Comparison of ENCODE assay signal across 28 mouse cellular contexts in genomic region chr4:150686538-150686937, GRCm38 (mm10). TPM values are rescaled to one million over a fixed set of nuclear protein-coding genes. Genes with fewer than 3 reads are reported as not detected.
DNase-seq lines count a peak whose midpoint lies in the region; ATAC-seq and TF ChIP-seq lines count a peak whose summit lies in the region.
"Had no signal": no experiment of that assay in that cellular context is flagged by ENCODE, and none has a peak within 500 bp of the region (broad histone marks: within the 10 kb centered on the region; RNA-seq: fewer than 3 reads in every experiment).

No protein-coding gene starts in this region.

- H3K27me3 ChIP-seq in hindbrain, embryonic 16.5 days (replicated peaks; ENCODE audit: control insufficient read depth, insufficient read depth, low read length), result no peaks in the 10 kb centered on the region
- H3K27me3 ChIP-seq in hindbrain, postnatal 0 days (ENCODE audit: insufficient read depth, low read length), result no peaks in the 10 kb centered on the region
- no peaks in the 10 kb centered on the region for H3K27me3 ChIP-seq in stomach, embryonic 15.5 days (replicated peaks)
- H3K27me3 ChIP-seq in stomach, postnatal 0 days (ENCODE audit: control insufficient read depth, insufficient read depth, low read length), result no peaks in the 10 kb centered on the region
- H3K27me3 ChIP-seq in liver, embryonic 13.5 days, result no peaks in the 10 kb centered on the region
- no peaks in the 10 kb centered on the region for H3K27me3 ChIP-seq in neural tube, embryonic 15.5 days (replicated peaks)
- H3K27me3 ChIP-seq: embryonic facial prominence, embryonic 15.5 days; limb, embryonic 15.5 days had no signal

- TF ChIP-seq CTCF in hindbrain, postnatal 0 days (IDR thresholded peaks at IDR 0.05; ENCODE audit: low read depth), result no peak
- no peak for TF ChIP-seq CTCF in stomach, postnatal 0 days (IDR thresholded peaks at IDR 0.05; ENCODE audit: low read depth)

- H3K36me3 ChIP-seq in hindbrain, embryonic 16.5 days (ENCODE audit: control insufficient read depth, insufficient read depth, low read length), result no peaks in the 10 kb centered on the region
- no peaks in the 10 kb centered on the region for H3K36me3 ChIP-seq in hindbrain, postnatal 0 days (ENCODE audit: insufficient read depth, low read length)
- no peaks in the 10 kb centered on the region for H3K36me3 ChIP-seq in stomach, embryonic 15.5 days
- H3K36me3 ChIP-seq in stomach, postnatal 0 days (ENCODE audit: control insufficient read depth, insufficient read depth, low read length), result no peaks in the 10 kb centered on the region
- H3K36me3 ChIP-seq in liver, embryonic 13.5 days, result no peaks in the 10 kb centered on the region
- no peaks in the 10 kb centered on the region for H3K36me3 ChIP-seq in neural tube, embryonic 15.5 days
- H3K36me3 ChIP-seq: embryonic facial prominence, embryonic 15.5 days; heart, embryonic 10.5 days; limb, embryonic 15.5 days; midbrain, embryonic 10.5 days had no signal

- H3K4me2 ChIP-seq in hindbrain, embryonic 16.5 days (ENCODE audit: low read length), result no peak overlapping the region
- no peak overlapping the region for H3K4me2 ChIP-seq in hindbrain, postnatal 0 days (ENCODE audit: low read depth, low read length)
- no peak overlapping the region for H3K4me2 ChIP-seq in stomach, embryonic 15.5 days
- H3K4me2 ChIP-seq in stomach, postnatal 0 days (replicated peaks; ENCODE audit: low read depth), result no peak overlapping the region
- H3K4me2 ChIP-seq in liver, embryonic 13.5 days, result no peak overlapping the region
- no peak overlapping the region for H3K4me2 ChIP-seq in neural tube, embryonic 15.5 days
- H3K4me2 ChIP-seq: embryonic facial prominence, embryonic 15.5 days; limb, embryonic 15.5 days had no signal

- no peak overlapping the region for H3K4me3 ChIP-seq in hindbrain, embryonic 16.5 days (ENCODE audit: low read length)
- H3K4me3 ChIP-seq in hindbrain, postnatal 0 days (ENCODE audit: low read length), result no peak overlapping the region
- H3K4me3 ChIP-seq in stomach, embryonic 15.5 days (replicated peaks), result no peak overlapping the region
- no peak overlapping the region for H3K4me3 ChIP-seq in stomach, postnatal 0 days (ENCODE audit: low read depth, low read length)
- no peak overlapping the region for H3K4me3 ChIP-seq in liver, embryonic 13.5 days (replicated peaks)
- H3K4me3 ChIP-seq in neural tube, embryonic 15.5 days (replicated peaks), result no peak overlapping the region
- H3K4me3 ChIP-seq: embryonic facial prominence, embryonic 15.5 days; heart, embryonic 10.5 days; limb, embryonic 15.5 days; midbrain, embryonic 10.5 days had no signal

- H3K9ac ChIP-seq in hindbrain, embryonic 16.5 days (ENCODE audit: low read depth, low read length), result no peak overlapping the region
- H3K9ac ChIP-seq in hindbrain, postnatal 0 days (replicated peaks; ENCODE audit: low read length), result no peak overlapping the region
- H3K9ac ChIP-seq in stomach, embryonic 15.5 days, result no peak overlapping the region
- no peak overlapping the region for H3K9ac ChIP-seq in stomach, postnatal 0 days (ENCODE audit: low read length)
- H3K9ac ChIP-seq in liver, embryonic 13.5 days, result no peak overlapping the region
- H3K9ac ChIP-seq in neural tube, embryonic 15.5 days (replicated peaks), result no peak overlapping the region
- H3K9ac ChIP-seq: embryonic facial prominence, embryonic 15.5 days; limb, embryonic 15.5 days had no signal

- DNase-seq in hindbrain, postnatal 0 days (ENCODE audit: low spot score), result no peak
- DNase-seq in stomach, postnatal 0 days (ENCODE audit: low spot score), result no peak
- no peak for DNase-seq in liver, embryonic 13.5 days
- DNase-seq in urinary bladder, adult 2 months (ENCODE audit: low spot score), result no peak
- no peak for DNase-seq in thymus, postnatal 25 days
- DNase-seq: adrenal gland, postnatal 36 days; cerebellum, adult 9-10 months; gastrocnemius, postnatal 10 days; kidney, postnatal 4 days; layer of hippocampus, adult 9-11 months; right cerebral cortex, postnatal 14 days; spleen, adult 18-20 months; thymus, postnatal 36 days had no signal

- ATAC-seq in hindbrain, embryonic 16.5 days, result 0 out of 2 replicates have a peak, but pooled peaks have one; percentile 17
- ATAC-seq in hindbrain, postnatal 0 days, result no peak
- ATAC-seq in stomach, embryonic 15.5 days (ENCODE audit: insufficient read depth, low FRiP score, low read depth), result no peak
- ATAC-seq in stomach, postnatal 0 days (ENCODE audit: low FRiP score, low TSS enrichment), result no peak
- ATAC-seq in liver, embryonic 13.5 days (ENCODE audit: low read depth), result no peak
- 0 out of 2 replicates have a peak, but pooled peaks have one; percentile 28 for ATAC-seq in neural tube, embryonic 15.5 days (ENCODE audit: low FRiP score)
- ATAC-seq: CD4-positive, CD25-positive, alpha-beta regulatory T cell, adult 4 months; forebrain, embryonic 14.5 days had no signal

- H3K4me1 ChIP-seq in hindbrain, embryonic 16.5 days (ENCODE audit: control insufficient read depth, insufficient read depth, low read depth, low read length), result peaks cover 4% of the 10 kb centered on the region
- H3K4me1 ChIP-seq in hindbrain, postnatal 0 days (ENCODE audit: insufficient read depth, low read length), result no peaks in the 10 kb centered on the region
- peaks cover 5% of the 10 kb centered on the region; the same call in 1 of the 2 replicates for H3K4me1 ChIP-seq in stomach, embryonic 15.5 days
- no peaks in the 10 kb centered on the region for H3K4me1 ChIP-seq in stomach, postnatal 0 days (replicated peaks; ENCODE audit: control insufficient read depth, insufficient read depth)
- H3K4me1 ChIP-seq in liver, embryonic 13.5 days (replicated peaks), result peaks cover 51% of the 10 kb centered on the region
- H3K4me1 ChIP-seq in neural tube, embryonic 15.5 days, result peaks cover 14% of the 10 kb centered on the region

- TF ChIP-seq EP300 in stomach, postnatal 0 days (optimal IDR thresholded peaks at IDR 0.05), result no peak

- H3K27ac ChIP-seq in hindbrain, embryonic 16.5 days (ENCODE audit: low read depth, low read length), result no peak overlapping the region
- no peak overlapping the region for H3K27ac ChIP-seq in hindbrain, postnatal 0 days
- 0 out of 2 replicates have a peak overlapping the region, but pooled peaks have one; percentile 86 for H3K27ac ChIP-seq in stomach, embryonic 15.5 days
- H3K27ac ChIP-seq in stomach, postnatal 0 days (replicated peaks), result no peak overlapping the region
- peak overlapping the region; percentile 79 for H3K27ac ChIP-seq in liver, embryonic 13.5 days
- H3K27ac ChIP-seq in neural tube, embryonic 15.5 days (replicated peaks), result peak overlapping the region; percentile 56
- H3K27ac ChIP-seq: embryonic facial prominence, embryonic 15.5 days; heart, embryonic 10.5 days; limb, embryonic 15.5 days; midbrain, embryonic 10.5 days had no signal

- no peaks in the 10 kb centered on the region for H3K9me3 ChIP-seq in hindbrain, embryonic 16.5 days (ENCODE audit: control insufficient read depth, low read length)
- H3K9me3 ChIP-seq in hindbrain, postnatal 0 days (ENCODE audit: low read length), result no peaks in the 10 kb centered on the region
- no peaks in the 10 kb centered on the region for H3K9me3 ChIP-seq in stomach, embryonic 15.5 days
- H3K9me3 ChIP-seq in stomach, postnatal 0 days (ENCODE audit: control insufficient read depth, low read length), result no peaks in the 10 kb centered on the region
- H3K9me3 ChIP-seq in liver, embryonic 13.5 days (replicated peaks), result no peaks in the 10 kb centered on the region
- H3K9me3 ChIP-seq in neural tube, embryonic 15.5 days (replicated peaks), result no peaks in the 10 kb centered on the region
- H3K9me3 ChIP-seq: embryonic facial prominence, embryonic 15.5 days; heart, embryonic 10.5 days; limb, embryonic 15.5 days; midbrain, embryonic 10.5 days had no signal

RNA-seq across cellular contexts. Expression of gene Slc45a1, which starts 34.6 kb away (rescaled TPM):
- 44.7 and 46.7 TPM in 2 replicates for polyA plus RNA-seq in hindbrain, embryonic 16.5 days (2015; fragmentation: Nextera tagmentation; extraction: Ambion mirVana)
- 49.6 and 51.3 TPM in 2 replicates for total RNA-seq in hindbrain, postnatal 0 days (2014; rRNA removed)
- 41.7 and 47.5 TPM in 2 replicates for polyA plus RNA-seq in hindbrain, postnatal 0 days (2015; fragmentation: Nextera tagmentation; extraction: Ambion mirVana)
- polyA plus RNA-seq in stomach, embryonic 15.5 days (2015; fragmentation: Nextera tagmentation; extraction: Ambion mirVana), result 0.85 and 1.0 TPM in 2 replicates
- 0.63 and 0.64 TPM in 2 replicates for polyA plus RNA-seq in stomach, postnatal 0 days (2015; fragmentation: Nextera tagmentation; extraction: Ambion mirVana)
- polyA plus RNA-seq in liver, embryonic 13.5 days (2015; fragmentation: Nextera tagmentation; extraction: Ambion mirVana), result not detected in 2 replicates
- 37.9 and 47.8 TPM in 2 replicates for polyA plus RNA-seq in neural tube, embryonic 15.5 days (2015; fragmentation: Nextera tagmentation; extraction: Ambion mirVana)
- polyA plus RNA-seq in urinary bladder, adult 2 months (2012; rRNA removed), result 0.04 and 0.06 TPM in 2 replicates
- total RNA-seq: common myeloid progenitor, adult 5-6 weeks; gastrocnemius, postnatal 10 days; granulocyte monocyte progenitor cell, adult 5-6 weeks; hematopoietic stem cell, adult 5-6 weeks; monocyte, adult 5-6 weeks; neutrophil, adult 5-6 weeks had no signal
- polyA plus RNA-seq: CD4-positive, CD25-positive, alpha-beta regulatory T cell, adult 4 months; heart, embryonic 16.5 days had no signal

Comparison
In these comparisons a context has a peak if more than half of its experiments do, and no peak if none do; other contexts are left out.
1. ATAC-seq: peak in hindbrain, embryonic 16.5 days (single experiment) and neural tube, embryonic 15.5 days (single experiment); none in hindbrain, postnatal 0 days (single experiment), stomach, embryonic 15.5 days (single experiment), stomach, postnatal 0 days (single experiment) and liver, embryonic 13.5 days (single experiment).
2. H3K27ac ChIP-seq: peak in stomach, embryonic 15.5 days (single experiment), liver, embryonic 13.5 days (single experiment) and neural tube, embryonic 15.5 days (single experiment); none in hindbrain, embryonic 16.5 days (single experiment), hindbrain, postnatal 0 days (single experiment) and stomach, postnatal 0 days (single experiment).
3. RNA of gene Slc45a1, which starts 34.6 kb away (polyA plus RNA-seq): 37.9 to 47.8 TPM in neural tube, embryonic 15.5 days, 41.7 to 47.5 TPM in hindbrain, postnatal 0 days and 44.7 to 46.7 TPM in hindbrain, embryonic 16.5 days; 0.85 to 1.0 TPM in stomach, embryonic 15.5 days, 0.63 to 0.64 TPM in stomach, postnatal 0 days, 0.04 to 0.06 TPM in urinary bladder, adult 2 months and not detected in liver, embryonic 13.5 days; every median in the first group is over 10 times any median in the second.